ENCODE assay signal across 17 mouse cellular contexts in genomic region chr3:124346445-124346844, GRCm38 (mm10). TPM values are rescaled to one million over a fixed set of nuclear protein-coding genes. Genes with fewer than 3 reads are reported as not detected.
DNase-seq lines count a peak whose midpoint lies in the region; ATAC-seq lines count a peak whose summit lies in the region.
"Had no signal": no experiment of that assay in that cellular context is flagged by ENCODE, and none has a peak within 500 bp of the region (broad histone marks: within the 10 kb centered on the region; RNA-seq: fewer than 3 reads in every experiment).

No protein-coding gene starts in this region.

- H3K4me3 ChIP-seq in hindbrain, embryonic 14.5 days (replicated peaks; ENCODE audit: low read length): no peak overlapping the region
- no peak overlapping the region for H3K4me3 ChIP-seq in hindbrain, embryonic 12.5 days
- no peak overlapping the region for H3K4me3 ChIP-seq in midbrain, embryonic 12.5 days
- no peak overlapping the region for H3K4me3 ChIP-seq in midbrain, embryonic 11.5 days (ENCODE audit: low read depth, low read length)
- H3K4me3 ChIP-seq: gastrocnemius, adult 2 months; liver, embryonic 12.5 days; midbrain, embryonic 10.5 days; neural tube, embryonic 12.5 days had no signal

- H3K4me2 ChIP-seq in hindbrain, embryonic 14.5 days (replicated peaks): no peak overlapping the region
- H3K4me2 ChIP-seq in hindbrain, embryonic 12.5 days (replicated peaks): no peak overlapping the region
- no peak overlapping the region for H3K4me2 ChIP-seq in midbrain, embryonic 12.5 days (replicated peaks)
- H3K4me2 ChIP-seq in midbrain, embryonic 11.5 days: no peak overlapping the region
- H3K4me2 ChIP-seq: liver, embryonic 12.5 days; neural tube, embryonic 12.5 days had no signal

- peak; percentile 47 to 52 for DNase-seq in cerebellum, postnatal 10 days
- no peak for DNase-seq in cerebellum, adult 9-11 months
- DNase-seq in hindbrain, embryonic 14.5 days (ENCODE audit: low spot score): peak; percentile 41
- DNase-seq in midbrain, embryonic 11.5 days (ENCODE audit: low spot score, missing footprints): no peak
- peak; percentile 5 for DNase-seq in mesoderm, embryonic 11.5 days (ENCODE audit: low read depth, low spot score)
- no peak for DNase-seq in adrenal gland, postnatal 4 days (ENCODE audit: low spot score in 2 of 2)
- DNase-seq: adrenal gland, adult 8-10 months; gastrocnemius, adult 2 months; heart, postnatal 4 days; kidney, adult 2 months; lung, postnatal 14 days; thymus, postnatal 25 days had no signal

- H3K27ac ChIP-seq in hindbrain, embryonic 14.5 days: no peak overlapping the region
- H3K27ac ChIP-seq in hindbrain, embryonic 12.5 days: no peak overlapping the region
- H3K27ac ChIP-seq in midbrain, embryonic 12.5 days (replicated peaks): no peak overlapping the region
- H3K27ac ChIP-seq in midbrain, embryonic 11.5 days (ENCODE audit: low read depth, low read length): no peak overlapping the region
- H3K27ac ChIP-seq: gastrocnemius, adult 2 months; liver, embryonic 12.5 days; midbrain, embryonic 10.5 days; neural tube, embryonic 12.5 days had no signal

- ATAC-seq in hindbrain, embryonic 14.5 days (ENCODE audit: low FRiP score): no peak
- no peak for ATAC-seq in hindbrain, embryonic 12.5 days (ENCODE audit: low FRiP score)
- 0 out of 2 replicates have a peak, but pooled peaks have one; percentile 47 for ATAC-seq in midbrain, embryonic 12.5 days (ENCODE audit: low FRiP score, low read depth)
- ATAC-seq in midbrain, embryonic 11.5 days (ENCODE audit: low FRiP score): no peak
- ATAC-seq: liver, embryonic 12.5 days had no signal

- no peaks in the 10 kb centered on the region for H3K27me3 ChIP-seq in hindbrain, embryonic 14.5 days (ENCODE audit: control insufficient read depth, insufficient read depth, low read length)
- no peaks in the 10 kb centered on the region for H3K27me3 ChIP-seq in hindbrain, embryonic 12.5 days
- H3K27me3 ChIP-seq in midbrain, embryonic 12.5 days: no peaks in the 10 kb centered on the region
- H3K27me3 ChIP-seq in midbrain, embryonic 11.5 days (ENCODE audit: control insufficient read depth, insufficient read depth, low read length): no peaks in the 10 kb centered on the region
- H3K27me3 ChIP-seq: liver, embryonic 12.5 days; neural tube, embryonic 12.5 days had no signal

- H3K9ac ChIP-seq in hindbrain, embryonic 14.5 days: no peak overlapping the region
- H3K9ac ChIP-seq in hindbrain, embryonic 12.5 days: no peak overlapping the region
- H3K9ac ChIP-seq in midbrain, embryonic 12.5 days (replicated peaks): no peak overlapping the region
- H3K9ac ChIP-seq in midbrain, embryonic 11.5 days (ENCODE audit: low read length): no peak overlapping the region
- H3K9ac ChIP-seq: liver, embryonic 12.5 days; neural tube, embryonic 12.5 days had no signal

- no peaks in the 10 kb centered on the region for H3K4me1 ChIP-seq in hindbrain, embryonic 14.5 days (replicated peaks; ENCODE audit: control insufficient read depth, insufficient read depth, low read length)
- no peaks in the 10 kb centered on the region for H3K4me1 ChIP-seq in hindbrain, embryonic 12.5 days
- H3K4me1 ChIP-seq in midbrain, embryonic 12.5 days: no peaks in the 10 kb centered on the region
- no peaks in the 10 kb centered on the region for H3K4me1 ChIP-seq in midbrain, embryonic 11.5 days (ENCODE audit: control insufficient read depth, insufficient read depth, low read length)
- H3K4me1 ChIP-seq: liver, embryonic 12.5 days; midbrain, embryonic 10.5 days; neural tube, embryonic 12.5 days had no signal

- H3K9me3 ChIP-seq in hindbrain, embryonic 14.5 days (ENCODE audit: control insufficient read depth, low read length): no peaks in the 10 kb centered on the region
- no peaks in the 10 kb centered on the region for H3K9me3 ChIP-seq in hindbrain, embryonic 12.5 days (replicated peaks)
- no peaks in the 10 kb centered on the region for H3K9me3 ChIP-seq in midbrain, embryonic 12.5 days
- H3K9me3 ChIP-seq in midbrain, embryonic 11.5 days (ENCODE audit: control insufficient read depth, low read length): no peaks in the 10 kb centered on the region
- H3K9me3 ChIP-seq: liver, embryonic 12.5 days; midbrain, embryonic 10.5 days; neural tube, embryonic 12.5 days had no signal

- no peaks in the 10 kb centered on the region for H3K36me3 ChIP-seq in hindbrain, embryonic 14.5 days (replicated peaks; ENCODE audit: control insufficient read depth, insufficient read depth)
- H3K36me3 ChIP-seq in hindbrain, embryonic 12.5 days: no peaks in the 10 kb centered on the region
- H3K36me3 ChIP-seq in midbrain, embryonic 12.5 days: no peaks in the 10 kb centered on the region
- no peaks in the 10 kb centered on the region for H3K36me3 ChIP-seq in midbrain, embryonic 11.5 days (ENCODE audit: control insufficient read depth, insufficient read depth, low read length)
- H3K36me3 ChIP-seq: liver, embryonic 12.5 days; midbrain, embryonic 10.5 days; neural tube, embryonic 12.5 days had no signal

RNA-seq across cellular contexts. Expression of gene Tram1l1, which starts 25.8 kb away (rescaled TPM):
- polyA plus RNA-seq in hindbrain, embryonic 14.5 days (2014; fragmentation: Nextera tagmentation; extraction: Ambion mirVana): 52.5 and 55.6 TPM in 2 replicates
- polyA plus RNA-seq in hindbrain, embryonic 12.5 days (2016; fragmentation: Nextera tagmentation; extraction: Ambion mirVana): 34.5 and 35.9 TPM in 2 replicates
- polyA plus RNA-seq in midbrain, embryonic 12.5 days (2016; fragmentation: Nextera tagmentation; extraction: Ambion mirVana): 35.3 and 36.0 TPM in 2 replicates
- 28.5 and 33.0 TPM in 2 replicates for polyA plus RNA-seq in midbrain, embryonic 11.5 days (2014; fragmentation: Nextera tagmentation; extraction: Ambion mirVana)
- 1 to 10 TPM; 5.3 TPM for total RNA-seq in adrenal gland, postnatal 4 days (2021)
- total RNA-seq: gastrocnemius, adult 2 months had no signal

Comparison
In these comparisons a context has a peak if more than half of its experiments do, and no peak if none do; other contexts are left out.
1. DNase-seq: peak in cerebellum, postnatal 10 days (2 of 2), hindbrain, embryonic 14.5 days (single experiment) and mesoderm, embryonic 11.5 days (single experiment); none in cerebellum, adult 9-11 months (single experiment), midbrain, embryonic 11.5 days (single experiment) and adrenal gland, postnatal 4 days (0 of 2).